Mouse (Mus musculus) megakaryocyte, embryonic 14.5 days (primary cell): ENCODE data around the gene Sfxn1.

Experiments used
- FLI1 ChIP-seq: IDR thresholded peaks from 2 replicates; pipeline ENCODE4 v1.6.1; 2012; ENCODE audit warnings: low read length, inconsistent platforms, mixed read lengths
- GATA1 ChIP-seq: IDR thresholded peaks from 3 replicates; pipeline ENCODE4 v1.6.1; 2012; ENCODE audit warnings: mixed read lengths, low read length, inconsistent platforms, borderline replicate concordance

DNA sequence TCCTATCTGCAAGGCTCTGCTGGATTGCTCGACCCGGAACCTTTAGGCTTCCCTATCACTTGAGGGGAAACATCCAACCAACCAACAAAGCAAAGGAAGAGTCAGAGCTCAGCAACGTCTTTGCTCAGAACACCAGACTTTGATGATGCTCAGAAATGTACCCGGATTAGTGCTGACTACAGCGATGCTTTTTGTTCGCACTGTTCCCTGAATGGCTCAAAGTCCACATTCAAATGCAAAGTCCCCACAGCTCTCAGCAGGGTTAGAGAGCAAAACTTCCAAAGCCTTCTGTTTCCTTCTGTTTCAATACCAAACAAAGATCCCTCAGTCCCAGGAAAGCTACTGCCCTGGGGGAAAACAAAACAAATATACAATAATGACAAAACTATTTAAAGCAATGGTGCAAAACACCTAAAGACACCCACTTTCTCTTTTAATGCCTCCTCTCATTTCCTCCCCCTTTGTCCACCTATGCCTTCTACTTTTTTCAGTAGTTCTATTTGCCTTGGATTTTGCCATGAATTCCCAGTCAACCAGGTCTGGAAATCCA, 4.0 kb upstream of the Sfxn1 start:
- no peak for TF ChIP-seq GATA1
- no peak for TF ChIP-seq FLI1
